Mouse (Mus musculus): ENCODE measurements around the gene Ttll11. TPM values are rescaled to one million over a fixed set of nuclear protein-coding genes. Genes with fewer than 3 reads are reported as not detected.

Gene Ttll11
- total RNA-seq, 1 experiment, result 0.31 TPM

DNA sequence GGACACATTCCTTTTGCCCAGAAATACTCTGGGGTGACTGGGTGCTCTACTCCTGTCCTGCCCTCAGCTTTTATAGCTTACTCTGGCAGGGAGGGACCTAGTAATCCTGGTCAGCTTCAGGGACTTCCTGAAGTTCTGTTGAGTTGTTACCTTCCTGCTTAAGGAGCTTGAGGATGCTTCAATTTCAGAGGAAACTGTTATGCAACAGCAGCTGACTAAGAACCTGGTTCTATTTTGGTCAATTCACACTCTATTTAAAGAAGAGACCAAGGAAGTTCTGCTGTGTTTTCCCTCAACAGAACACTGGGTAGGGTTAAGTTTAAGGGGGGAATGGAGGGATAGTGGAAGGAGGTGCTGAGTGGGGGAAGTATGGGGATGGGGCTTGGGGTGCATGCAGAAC lies 19.5 kb upstream of the Ttll11 start:
- DNase-seq (ENCODE audit: low read depth, low spot score), result no peak
- TF ChIP-seq CHD2 (IDR thresholded peaks at IDR 0.05; ENCODE audit: low read depth, low read length) (no peak), MAFK (IDR thresholded peaks at IDR 0.05; ENCODE audit: insufficient read depth, low read depth, low read length) (no peak), ZNF384 (IDR thresholded peaks at IDR 0.05; ENCODE audit: low read depth, low read length) (no peak), ZC3H11A (IDR thresholded peaks at IDR 0.05; ENCODE audit: borderline replicate concordance, low read depth, low read length) (no peak), HCFC1 (IDR thresholded peaks at IDR 0.05; ENCODE audit: borderline replicate concordance, insufficient read depth, low read length) (no peak)
- Histone ChIP-seq H3K36me3 (ENCODE audit: control insufficient read depth, insufficient read depth, low read length, poor library complexity, severe bottlenecking) (no peaks in the 10 kb centered on the region), H3K4me3 (ENCODE audit: insufficient read depth in 1 of 2, low read depth in 1 of 2, low read length in 2 of 2, poor library complexity in 1 of 2, severe bottlenecking in 1 of 2) (no peak overlapping the region), H3K9ac (ENCODE audit: insufficient read depth, low read depth, low read length, poor library complexity, severe bottlenecking) (no peak overlapping the region), H3K4me1 (ENCODE audit: control insufficient read depth in 2 of 2, insufficient read depth in 2 of 2, low read length in 2 of 2, poor library complexity in 1 of 2) (no peaks in the 10 kb centered on the region), H3K27ac (ENCODE audit: insufficient read depth, low read depth, low read length, poor library complexity, severe bottlenecking) (no peak overlapping the region), H3K9me3 (ENCODE audit: control insufficient read depth, insufficient read depth, low read depth, low read length) (no peaks in the 10 kb centered on the region)
- in situ Hi-C loops (cut with MboI; ENCODE audit: low sequenced_read_pairs in 2 of 2, unreplicated experiment in 2 of 2), result no loop called here

DNA sequence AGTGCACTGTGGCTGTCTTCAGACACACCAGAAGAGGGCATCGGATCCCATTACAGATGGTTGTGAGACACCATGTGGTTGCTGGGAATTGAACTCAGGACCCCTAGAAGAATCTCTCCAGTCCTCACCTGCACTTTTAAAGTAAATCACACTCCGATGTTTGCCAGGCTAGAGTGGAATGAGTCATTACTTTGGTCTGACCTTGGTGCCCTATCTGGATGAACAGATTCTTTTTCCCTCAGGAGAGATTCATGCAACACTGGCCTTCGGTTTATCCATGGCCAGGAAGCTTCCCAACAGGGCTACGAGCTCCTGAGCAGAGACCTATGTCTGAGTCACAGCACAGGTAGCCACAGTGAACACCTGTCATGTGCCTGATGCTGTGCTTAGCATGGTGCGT lies 18.7 kb upstream of the Ttll11 start:
- in situ Hi-C loops (cut with MboI; ENCODE audit: low sequenced_read_pairs in 2 of 2, unreplicated experiment in 2 of 2), result no loop called here
- H3K9me3 ChIP-seq (ENCODE audit: control insufficient read depth, insufficient read depth, low read depth, low read length), result no peaks in the 10 kb centered on the region
- no peak overlapping the region for H3K27ac ChIP-seq (ENCODE audit: insufficient read depth, low read depth, low read length, poor library complexity, severe bottlenecking)
- H3K4me3 ChIP-seq (ENCODE audit: insufficient read depth in 1 of 2, low read depth in 1 of 2, low read length in 2 of 2, poor library complexity in 1 of 2, severe bottlenecking in 1 of 2), result no peak overlapping the region
- no peaks in the 10 kb centered on the region for H3K36me3 ChIP-seq (ENCODE audit: control insufficient read depth, insufficient read depth, low read length, poor library complexity, severe bottlenecking)
- no peak for TF ChIP-seq ZC3H11A (IDR thresholded peaks at IDR 0.05; ENCODE audit: borderline replicate concordance, low read depth, low read length)
- no peak for TF ChIP-seq CHD2 (IDR thresholded peaks at IDR 0.05; ENCODE audit: low read depth, low read length)
- no peak for TF ChIP-seq ZNF384 (IDR thresholded peaks at IDR 0.05; ENCODE audit: low read depth, low read length)
- TF ChIP-seq MAFK (IDR thresholded peaks at IDR 0.05; ENCODE audit: insufficient read depth, low read depth, low read length), result no peak
- TF ChIP-seq HCFC1 (IDR thresholded peaks at IDR 0.05; ENCODE audit: borderline replicate concordance, insufficient read depth, low read length), result no peak
- DNase-seq (ENCODE audit: low read depth, low spot score), result no peak
- no peak overlapping the region for H3K9ac ChIP-seq (ENCODE audit: insufficient read depth, low read depth, low read length, poor library complexity, severe bottlenecking)
- H3K4me1 ChIP-seq (ENCODE audit: control insufficient read depth in 2 of 2, insufficient read depth in 2 of 2, low read length in 2 of 2, poor library complexity in 1 of 2), result no peaks in the 10 kb centered on the region

DNA sequence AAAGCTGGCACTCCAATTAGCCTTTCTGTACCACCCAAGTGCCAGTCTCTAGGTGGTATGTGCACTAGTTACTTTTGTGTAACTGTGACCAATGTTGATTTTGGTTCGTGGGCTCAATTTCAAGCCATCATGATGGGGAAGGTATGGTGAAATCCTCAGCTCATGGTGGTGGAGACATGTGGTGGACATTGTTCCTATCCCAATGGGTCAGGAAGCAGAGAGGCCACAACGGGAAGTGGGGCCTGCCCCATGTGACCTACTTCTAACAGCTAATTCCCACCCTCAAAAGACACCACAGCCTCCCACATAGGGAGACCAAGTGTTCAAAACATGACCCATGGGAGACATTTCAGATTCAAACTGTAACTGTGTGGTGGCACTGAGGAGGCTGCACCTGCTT lies 17.0 kb upstream of the Ttll11 start:
- Histone ChIP-seq H3K36me3 (ENCODE audit: control insufficient read depth, insufficient read depth, low read length, poor library complexity, severe bottlenecking) (no peaks in the 10 kb centered on the region), H3K4me1 (ENCODE audit: control insufficient read depth in 2 of 2, insufficient read depth in 2 of 2, low read length in 2 of 2, poor library complexity in 1 of 2) (no peaks in the 10 kb centered on the region), H3K9ac (ENCODE audit: insufficient read depth, low read depth, low read length, poor library complexity, severe bottlenecking) (no peak overlapping the region), H3K4me3 (ENCODE audit: insufficient read depth in 1 of 2, low read depth in 1 of 2, low read length in 2 of 2, poor library complexity in 1 of 2, severe bottlenecking in 1 of 2) (no peak overlapping the region), H3K9me3 (ENCODE audit: control insufficient read depth, insufficient read depth, low read depth, low read length) (no peaks in the 10 kb centered on the region), H3K27ac (ENCODE audit: insufficient read depth, low read depth, low read length, poor library complexity, severe bottlenecking) (no peak overlapping the region)
- in situ Hi-C loops (cut with MboI; ENCODE audit: low sequenced_read_pairs in 2 of 2, unreplicated experiment in 2 of 2), result no loop called here
- DNase-seq (ENCODE audit: low read depth, low spot score), result no peak
- TF ChIP-seq CHD2 (IDR thresholded peaks at IDR 0.05; ENCODE audit: low read depth, low read length) (no peak), ZNF384 (IDR thresholded peaks at IDR 0.05; ENCODE audit: low read depth, low read length) (no peak), MAFK (IDR thresholded peaks at IDR 0.05; ENCODE audit: insufficient read depth, low read depth, low read length) (no peak), HCFC1 (IDR thresholded peaks at IDR 0.05; ENCODE audit: borderline replicate concordance, insufficient read depth, low read length) (no peak), ZC3H11A (IDR thresholded peaks at IDR 0.05; ENCODE audit: borderline replicate concordance, low read depth, low read length) (no peak)

DNA sequence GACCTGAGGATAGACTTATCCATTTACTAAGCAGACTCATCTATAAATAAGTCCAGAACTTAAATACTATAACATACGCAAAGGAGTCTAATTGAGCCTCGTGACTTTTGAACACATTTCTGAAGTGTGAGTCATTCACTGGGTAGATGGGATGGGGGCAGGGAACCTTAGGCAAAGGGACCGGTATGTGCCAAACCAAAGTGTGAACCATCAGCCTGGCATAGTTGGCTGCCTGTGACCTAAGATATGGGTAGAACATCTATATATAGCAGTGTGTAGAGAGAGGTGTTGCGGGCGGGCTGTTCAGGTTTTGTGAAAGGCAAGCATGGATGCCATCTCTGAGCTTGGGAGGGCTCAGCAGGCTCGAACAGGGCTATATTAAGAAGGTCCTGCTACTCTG lies 14.6 kb upstream of the Ttll11 start:
- Histone ChIP-seq H3K4me3 (ENCODE audit: insufficient read depth in 1 of 2, low read depth in 1 of 2, low read length in 2 of 2, poor library complexity in 1 of 2, severe bottlenecking in 1 of 2) (no peak overlapping the region), H3K36me3 (ENCODE audit: control insufficient read depth, insufficient read depth, low read length, poor library complexity, severe bottlenecking) (no peaks in the 10 kb centered on the region), H3K4me1 (ENCODE audit: control insufficient read depth in 2 of 2, insufficient read depth in 2 of 2, low read length in 2 of 2, poor library complexity in 1 of 2) (no peaks in the 10 kb centered on the region), H3K27ac (ENCODE audit: insufficient read depth, low read depth, low read length, poor library complexity, severe bottlenecking) (no peak overlapping the region), H3K9ac (ENCODE audit: insufficient read depth, low read depth, low read length, poor library complexity, severe bottlenecking) (no peak overlapping the region), H3K9me3 (ENCODE audit: control insufficient read depth, insufficient read depth, low read depth, low read length) (no peaks in the 10 kb centered on the region)
- TF ChIP-seq ZNF384 (IDR thresholded peaks at IDR 0.05; ENCODE audit: low read depth, low read length) (no peak), ZC3H11A (IDR thresholded peaks at IDR 0.05; ENCODE audit: borderline replicate concordance, low read depth, low read length) (no peak), HCFC1 (IDR thresholded peaks at IDR 0.05; ENCODE audit: borderline replicate concordance, insufficient read depth, low read length) (no peak), MAFK (IDR thresholded peaks at IDR 0.05; ENCODE audit: insufficient read depth, low read depth, low read length) (no peak), CHD2 (IDR thresholded peaks at IDR 0.05; ENCODE audit: low read depth, low read length) (no peak)
- in situ Hi-C loops (cut with MboI; ENCODE audit: low sequenced_read_pairs in 2 of 2, unreplicated experiment in 2 of 2), result no loop called here
- DNase-seq (ENCODE audit: low read depth, low spot score), result no peak

DNA sequence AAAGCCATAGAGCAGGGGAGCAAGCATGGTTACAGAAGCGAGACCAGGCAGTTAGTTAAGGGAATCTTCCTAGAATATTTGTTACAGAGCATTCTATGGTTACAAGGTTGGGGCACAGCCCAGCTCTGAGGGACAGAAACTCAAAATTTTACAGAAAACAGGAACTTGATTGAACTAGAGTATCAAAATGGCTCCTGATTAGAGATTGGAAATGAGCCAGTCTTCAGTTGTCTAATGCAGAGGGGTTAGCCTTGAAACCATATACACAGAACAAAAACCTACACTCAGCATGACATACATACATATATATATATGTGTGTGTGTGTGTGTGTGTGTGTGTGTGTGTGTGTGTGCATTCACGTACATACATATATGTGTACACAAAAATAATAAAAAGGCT lies 13.8 kb upstream of the Ttll11 start:
- in situ Hi-C loops (cut with MboI; ENCODE audit: low sequenced_read_pairs in 2 of 2, unreplicated experiment in 2 of 2), result no loop called here
- Histone ChIP-seq H3K36me3 (ENCODE audit: control insufficient read depth, insufficient read depth, low read length, poor library complexity, severe bottlenecking) (no peaks in the 10 kb centered on the region), H3K4me1 (ENCODE audit: control insufficient read depth in 2 of 2, insufficient read depth in 2 of 2, low read length in 2 of 2, poor library complexity in 1 of 2) (no peaks in the 10 kb centered on the region), H3K9ac (ENCODE audit: insufficient read depth, low read depth, low read length, poor library complexity, severe bottlenecking) (no peak overlapping the region), H3K9me3 (ENCODE audit: control insufficient read depth, insufficient read depth, low read depth, low read length) (no peaks in the 10 kb centered on the region), H3K27ac (ENCODE audit: insufficient read depth, low read depth, low read length, poor library complexity, severe bottlenecking) (no peak overlapping the region), H3K4me3 (ENCODE audit: insufficient read depth in 1 of 2, low read depth in 1 of 2, low read length in 2 of 2, poor library complexity in 1 of 2, severe bottlenecking in 1 of 2) (no peak overlapping the region)
- DNase-seq (ENCODE audit: low read depth, low spot score), result no peak
- TF ChIP-seq ZNF384 (IDR thresholded peaks at IDR 0.05; ENCODE audit: low read depth, low read length), result no peak
- TF ChIP-seq ZC3H11A (IDR thresholded peaks at IDR 0.05; ENCODE audit: borderline replicate concordance, low read depth, low read length), result no peak
- no peak for TF ChIP-seq HCFC1 (IDR thresholded peaks at IDR 0.05; ENCODE audit: borderline replicate concordance, insufficient read depth, low read length)
- no peak for TF ChIP-seq CHD2 (IDR thresholded peaks at IDR 0.05; ENCODE audit: low read depth, low read length)
- TF ChIP-seq MAFK (IDR thresholded peaks at IDR 0.05; ENCODE audit: insufficient read depth, low read depth, low read length), result no peak
